Mouse (Mus musculus) brain, embryonic 14.5 days (tissue): ENCODE results near the gene Sh2b1.

Experiments used
- CTCF ChIP-seq: fragments of 200-500 bp; IDR thresholded peaks from 2 replicates; pipeline ENCODE4 v1.5.1; 2012; ENCODE audit warnings: inconsistent platforms, mild to moderate bottlenecking, moderate library complexity, borderline replicate concordance; ENCODE audit not compliant: insufficient read depth, insufficient read length; ENCODE audit errors: extremely low read depth
- POLR2A ChIP-seq: fragments of 200-500 bp; IDR thresholded peaks from 2 replicates; pipeline ENCODE4 v1.6.1; 2012; ENCODE audit warnings: mild to moderate bottlenecking, inconsistent platforms, borderline replicate concordance; ENCODE audit not compliant: poor library complexity, insufficient read depth, insufficient read length, severe bottlenecking; ENCODE audit errors: extremely low read depth

GRCm38 (mm10) chr7:126418496-126418895 lies 56.7 kb downstream of the Sh2b1 start:
- no peak for TF ChIP-seq CTCF
- no peak for TF ChIP-seq POLR2A
